Mouse (Mus musculus) midbrain, postnatal 0 days (tissue): ENCODE measurements around the gene Stpg3. TPM values are rescaled to one million over a fixed set of nuclear protein-coding genes. Genes with fewer than 3 reads are reported as not detected.

ENCODE experiments used
- ATAC-seq: fragments of 200-750 bp; cut with Nextera tagmentation; 2 replicates; pipeline ENCODE4 v1.8.0; 2017; ENCODE audit warnings: moderate number of reproducible peaks, mild to moderate bottlenecking, moderate TSS enrichment, moderate library complexity; ENCODE audit not compliant: low FRiP score
- DNase-seq: peaks from one replicate; pipeline ENCODE4 v3.0.0-alpha.2; 2015; ENCODE audit warnings: low spot score
- H3K27ac ChIP-seq: fragments of 300-500 bp; sonication (generic); 2 replicates; pipeline ENCODE4 v1.5.1; 2014; ENCODE audit warnings: low read depth, mild to moderate bottlenecking, low read length, mixed read lengths
- H3K27me3 ChIP-seq: fragments of 300-500 bp; sonication (generic); 2 replicates; pipeline ENCODE4 v1.6.1; 2014; ENCODE audit warnings: low read length, control low read depth, mixed read lengths; ENCODE audit not compliant: insufficient read depth
- H3K36me3 ChIP-seq: fragments of 300-500 bp; sonication (generic); 2 replicates; pipeline ENCODE4 v1.6.1; 2014; ENCODE audit warnings: low read length, control low read depth, mixed read lengths; ENCODE audit not compliant: insufficient read depth
- H3K4me1 ChIP-seq: fragments of 300-500 bp; sonication (generic); 2 replicates; pipeline ENCODE4 v1.6.1; 2014; ENCODE audit warnings: mild to moderate bottlenecking, control low read depth, antibody characterized with exemption, low read length, mixed read lengths; ENCODE audit not compliant: insufficient read depth
- H3K4me2 ChIP-seq: fragments of 300-500 bp; sonication (generic); 2 replicates; pipeline ENCODE4 v1.6.1; 2014; ENCODE audit warnings: low read depth, mild to moderate bottlenecking, low read length, mixed read lengths; ENCODE audit not compliant: poor library complexity, severe bottlenecking
- H3K4me3 ChIP-seq: fragments of 300-500 bp; sonication (generic); 2 replicates; pipeline ENCODE4 v1.5.1; 2014; ENCODE audit warnings: low read depth, mild to moderate bottlenecking, low read length, moderate library complexity
- H3K9ac ChIP-seq: fragments of 300-500 bp; sonication (generic); replicated peaks from 2 replicates; pipeline ENCODE4 v1.6.1; 2014; ENCODE audit warnings: mild to moderate bottlenecking, low read length, moderate library complexity, mixed read lengths; ENCODE audit not compliant: poor library complexity, severe bottlenecking
- H3K9me3 ChIP-seq: fragments of 300-500 bp; sonication (generic); 2 replicates; pipeline ENCODE4 v1.6.1; 2016; ENCODE audit warnings: low read length, control low read depth
- CTCF ChIP-seq: IDR thresholded peaks from 2 replicates; pipeline ENCODE4 v1.5.1; 2016; ENCODE audit warnings: antibody characterized with exemption, mild to moderate bottlenecking
- WGBS: fragments of 180-500 bp; shearing (Covaris S2); extraction: QIAGEN DNeasy Blood & Tissue Kit; methylation state at CpG from one replicate; pipeline ENCODE4 v1.1.7; 2014; 5-methylcytosine and 5-hydroxymethylcytosine counted together
- polyA plus RNA-seq: library from polyadenylated mRNA; unstranded; fragments of >200 nt; fragmentation: Nextera tagmentation; extraction: Ambion mirVana; gene quantifications from 2 replicates; pipeline ENCODE4 v1.2.1, GENCODE M21; 2015
- total RNA-seq: library from RNA; depleted of rRNA; stranded (reverse); fragments of >200 nt; gene quantifications from 2 replicates; pipeline ENCODE4 v1.2.3, GENCODE M21; 2014

The Stpg3 gene
- total and polyA plus RNA-seq, 2 experiments from 2014 or later, result 0.38 TPM; not detected in 1

GRCm38 (mm10) chr2:25180973-25181890 lies 33.2 kb downstream of the Stpg3 start:
- Histone ChIP-seq H3K4me2 (peak overlapping the region; percentile 57), H3K27ac (peak overlapping the region; percentile 52), H3K9ac (peak overlapping the region; percentile 54), H3K27me3 (no peaks in the 10 kb centered on the region), H3K9me3 (no peaks in the 10 kb centered on the region), H3K36me3 (no peaks in the 10 kb centered on the region), H3K4me3 (peak overlapping the region; percentile 49), H3K4me1 (peaks cover 13% of the 10 kb centered on the region; the same call in 1 of the 2 replicates)
- WGBS, result under 1% methylated on average over 86 of the region's 100 CpGs
- 0 out of 2 replicates have a peak, but pooled peaks have one; percentile 27 for TF ChIP-seq CTCF
- ATAC-seq (0 out of 2 replicates have a peak, but pooled peaks have one; percentile 4), DNase-seq (peak; percentile 56)

- Histone ChIP-seq H3K9ac (peak within 1 kb of the TSS; percentile 54), H3K27me3 (no peaks in the 10 kb centered on the region), H3K4me2 (peak within 1 kb of the TSS; percentile 57), H3K27ac (peak within 1 kb of the TSS; percentile 52), H3K9me3 (no peaks in the 10 kb centered on the region), H3K4me1 (peaks cover 13% of the 10 kb centered on the region; the same call in 1 of the 2 replicates), H3K36me3 (no peaks in the 10 kb centered on the region), H3K4me3 (peak within 1 kb of the TSS; percentile 49)
- under 1% methylated on average over 31 of the region's 35 CpGs for WGBS
- ATAC-seq (peak; percentile 90), DNase-seq (peak; percentile 94)
- peak; percentile 73 for TF ChIP-seq CTCF
Observed at GRCm38 (mm10) chr2:25180478-25180903, 33.9 kb downstream of the Stpg3 start, which contains the start of gene Nrarp. TSS of gene Nrarp (plus strand) at chr2:25180758.

- Histone ChIP-seq H3K4me3 (peak overlapping the region; percentile 49; the same call in 1 of the 2 replicates), H3K27me3 (no peaks in the 10 kb centered on the region), H3K9ac (no peak overlapping the region), H3K36me3 (no peaks in the 10 kb centered on the region), H3K4me2 (peak overlapping the region; percentile 57), H3K4me1 (peaks cover 13% of the 10 kb centered on the region; the same call in 1 of the 2 replicates), H3K9me3 (no peaks in the 10 kb centered on the region), H3K27ac (peak overlapping the region; percentile 48)
- ATAC-seq, result no peak
- DNase-seq, result no peak
- no peak for TF ChIP-seq CTCF
- WGBS, result 35% methylated on average over 15 of the region's 15 CpGs
Observed at GRCm38 (mm10) chr2:25179566-25180217, 34.7 kb downstream of the Stpg3 start.

- WGBS, result 20% methylated on average over 10 of the region's 10 CpGs
- no peak for TF ChIP-seq CTCF
- no peak overlapping the region; the same call in 1 of the 2 replicates for H3K9ac ChIP-seq
- H3K36me3 ChIP-seq, result no peaks in the 10 kb centered on the region
- H3K4me2 ChIP-seq, result 0 out of 2 replicates have a peak overlapping the region, but pooled peaks have one; percentile 7
- H3K27me3 ChIP-seq, result no peaks in the 10 kb centered on the region
- H3K4me3 ChIP-seq, result no peak overlapping the region
- peaks cover 13% of the 10 kb centered on the region; the same call in 1 of the 2 replicates for H3K4me1 ChIP-seq
- H3K27ac ChIP-seq, result peak overlapping the region; percentile 57
- no peaks in the 10 kb centered on the region for H3K9me3 ChIP-seq
- 0 out of 2 replicates have a peak, but pooled peaks have one; percentile 17 for ATAC-seq
- peak; percentile 64 for DNase-seq
Observed at GRCm38 (mm10) chr2:25178285-25178972, 36.0 kb downstream of the Stpg3 start.

GRCm38 (mm10) chr2:25177685-25178084 lies 36.8 kb downstream of the Stpg3 start:
- H3K27ac ChIP-seq, result peak overlapping the region; percentile 68
- no peaks in the 10 kb centered on the region for H3K36me3 ChIP-seq
- no peak overlapping the region for H3K4me3 ChIP-seq
- peak; percentile 17; the same call in 1 of the 2 replicates for ATAC-seq
- DNase-seq, result peak; percentile 78
- H3K9me3 ChIP-seq, result no peaks in the 10 kb centered on the region
- H3K4me1 ChIP-seq, result peaks cover 11% of the 10 kb centered on the region; the same call in 1 of the 2 replicates
- no peak for TF ChIP-seq CTCF
- H3K27me3 ChIP-seq, result no peaks in the 10 kb centered on the region
- peak overlapping the region; percentile 7; the same call in 1 of the 2 replicates for H3K4me2 ChIP-seq
- 15% methylated on average over 6 of the region's 6 CpGs for WGBS
- 0 out of 2 replicates have a peak overlapping the region, but pooled peaks have one; percentile 9 for H3K9ac ChIP-seq
